Mouse (Mus musculus): Measurements from ENCODE around the gene 1110032F04Rik. TPM values are rescaled to one million over a fixed set of nuclear protein-coding genes. Genes with fewer than 3 reads are reported as not detected.
"Not testable (repeated sequence)": the region's sequence is repeated elsewhere in the genome, so short reads cannot be mapped to it uniquely, and the experiment has no call there.

1110032F04Rik gene
- polyA plus RNA-seq, 1 experiment from 2014 or later, result 4.4 TPM

DNA sequence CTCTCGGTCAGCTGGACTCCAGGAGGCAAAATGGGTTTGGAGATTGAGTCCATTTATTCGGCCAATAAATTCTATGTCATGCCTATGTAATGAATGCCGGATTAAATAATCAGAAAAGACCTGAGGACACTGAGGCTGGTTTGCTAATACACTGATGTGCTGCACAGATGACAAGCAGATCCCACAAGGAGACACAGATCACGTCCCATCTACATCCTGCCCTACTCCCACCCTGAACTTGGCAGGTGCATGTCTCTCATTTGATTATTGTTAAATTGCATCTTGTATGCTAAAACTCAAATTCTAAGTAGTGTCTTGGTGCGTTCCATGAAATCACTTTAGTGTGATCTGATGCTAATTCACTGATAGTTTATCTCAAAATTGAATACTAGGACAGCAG lies 17.5 kb downstream of the 1110032F04Rik start:
- no peak for DNase-seq
- WGBS, result 84% methylated on average over 5 of the region's 5 CpGs
- no peak for ATAC-seq (ENCODE audit: low FRiP score, low TSS enrichment)
- H3K4me1 ChIP-seq (ENCODE audit: control insufficient read depth, insufficient read depth, low read length), result no peaks in the 10 kb centered on the region
- H3K9me3 ChIP-seq (ENCODE audit: control insufficient read depth, low read length), result no peaks in the 10 kb centered on the region
- H3K4me3 ChIP-seq (replicated peaks; ENCODE audit: low read depth, low read length), result no peak overlapping the region
- H3K36me3 ChIP-seq (ENCODE audit: control insufficient read depth, insufficient read depth, low read length), result no peaks in the 10 kb centered on the region
- H3K9ac ChIP-seq (replicated peaks; ENCODE audit: low read length), result no peak overlapping the region
- H3K27me3 ChIP-seq (ENCODE audit: control insufficient read depth, insufficient read depth, low read length), result no peaks in the 10 kb centered on the region
- no peak overlapping the region for H3K4me2 ChIP-seq (ENCODE audit: low read length)
- H3K27ac ChIP-seq (replicated peaks; ENCODE audit: low read depth, low read length), result no peak overlapping the region

DNA sequence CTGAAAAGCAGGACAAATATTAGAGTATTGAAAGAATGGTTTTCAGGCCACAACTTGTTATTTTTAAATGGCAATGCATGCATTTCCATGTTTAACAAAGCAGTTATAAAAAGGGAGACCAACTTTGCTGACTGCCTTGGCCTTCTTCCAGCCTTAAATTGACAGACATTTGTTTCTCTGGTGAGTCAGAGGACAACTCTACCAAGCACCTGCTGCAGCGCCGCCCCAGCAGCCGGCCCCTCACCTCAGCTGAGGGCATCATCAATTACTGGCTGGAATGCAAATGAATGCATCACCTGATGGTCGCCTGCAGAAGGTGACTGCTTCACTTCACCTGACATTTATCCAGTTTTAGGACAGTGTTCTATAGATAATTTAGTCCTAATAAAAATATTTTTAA lies 26.0 kb downstream of the 1110032F04Rik start:
- Histone ChIP-seq H3K4me1 (ENCODE audit: control insufficient read depth, insufficient read depth, low read length) (no peaks in the 10 kb centered on the region), H3K9me3 (ENCODE audit: control insufficient read depth, low read length) (no peaks in the 10 kb centered on the region), H3K36me3 (ENCODE audit: control insufficient read depth, insufficient read depth, low read length) (no peaks in the 10 kb centered on the region), H3K4me3 (replicated peaks; ENCODE audit: low read depth, low read length) (no peak overlapping the region), H3K9ac (replicated peaks; ENCODE audit: low read length) (no peak overlapping the region), H3K4me2 (ENCODE audit: low read length) (no peak overlapping the region), H3K27me3 (ENCODE audit: control insufficient read depth, insufficient read depth, low read length) (no peaks in the 10 kb centered on the region), H3K27ac (replicated peaks; ENCODE audit: low read depth, low read length) (no peak overlapping the region)
- 77% methylated on average over 4 of the region's 4 CpGs for WGBS
- ATAC-seq (ENCODE audit: low FRiP score, low TSS enrichment) (no peak), DNase-seq (no peak)

DNA sequence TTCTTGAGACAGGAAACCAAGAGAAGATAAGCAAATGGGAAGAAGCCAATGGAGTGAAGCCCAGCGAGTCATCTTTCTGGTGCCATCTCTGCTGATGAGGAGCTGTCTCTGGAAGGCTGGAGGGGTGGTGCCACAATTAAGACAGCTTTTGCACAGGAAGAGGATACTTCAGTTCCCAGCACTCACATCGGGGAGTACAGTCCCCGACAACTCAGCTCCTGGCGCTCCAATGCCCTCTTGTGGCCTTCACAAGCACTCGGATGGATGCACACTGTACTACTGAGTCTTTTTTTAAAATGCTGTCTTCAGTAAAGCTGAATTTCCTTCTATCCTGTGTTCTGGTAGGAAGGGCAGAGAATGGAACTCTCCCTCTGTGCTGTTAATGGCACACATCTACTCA lies 27.8 kb downstream of the 1110032F04Rik start:
- WGBS, result 89% methylated on average over 5 of the region's 5 CpGs
- no peak overlapping the region for H3K27ac ChIP-seq (replicated peaks; ENCODE audit: low read depth, low read length)
- no peaks in the 10 kb centered on the region for H3K27me3 ChIP-seq (ENCODE audit: control insufficient read depth, insufficient read depth, low read length)
- no peak overlapping the region for H3K4me3 ChIP-seq (replicated peaks; ENCODE audit: low read depth, low read length)
- DNase-seq (no peak), ATAC-seq (ENCODE audit: low FRiP score, low TSS enrichment) (no peak)
- no peak overlapping the region for H3K4me2 ChIP-seq (ENCODE audit: low read length)
- no peak overlapping the region for H3K9ac ChIP-seq (replicated peaks; ENCODE audit: low read length)
- no peaks in the 10 kb centered on the region for H3K4me1 ChIP-seq (ENCODE audit: control insufficient read depth, insufficient read depth, low read length)
- H3K36me3 ChIP-seq (ENCODE audit: control insufficient read depth, insufficient read depth, low read length), result no peaks in the 10 kb centered on the region
- H3K9me3 ChIP-seq (ENCODE audit: control insufficient read depth, low read length), result no peaks in the 10 kb centered on the region

DNA sequence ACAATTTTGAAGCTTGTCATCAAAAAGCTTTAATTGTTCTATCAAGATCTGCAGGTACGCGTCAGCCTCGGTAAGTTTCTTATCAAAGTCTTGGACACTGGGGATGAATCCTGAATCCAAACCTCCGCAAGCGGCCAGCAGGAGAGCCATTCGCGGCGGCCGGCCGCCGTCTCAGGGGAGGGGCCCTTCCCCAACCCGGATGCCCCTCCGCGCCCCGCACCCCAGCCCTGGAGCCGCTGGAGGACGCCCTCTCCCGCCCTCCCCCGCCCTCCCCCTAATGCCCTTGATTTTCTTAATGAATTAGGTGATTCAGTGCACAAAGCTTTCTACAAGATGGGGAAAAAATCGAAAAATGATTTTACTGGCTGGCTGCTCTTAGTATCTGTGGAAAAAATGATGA lies 33.2 kb downstream of the 1110032F04Rik start:
- H3K9ac ChIP-seq (replicated peaks; ENCODE audit: low read length); H3K27ac ChIP-seq (replicated peaks; ENCODE audit: low read depth, low read length); H3K4me1 ChIP-seq (ENCODE audit: control insufficient read depth, insufficient read depth, low read length); DNase-seq; H3K4me2 ChIP-seq (ENCODE audit: low read length); H3K36me3 ChIP-seq (ENCODE audit: control insufficient read depth, insufficient read depth, low read length); H3K4me3 ChIP-seq (replicated peaks; ENCODE audit: low read depth, low read length); ATAC-seq (ENCODE audit: low FRiP score, low TSS enrichment); H3K27me3 ChIP-seq (ENCODE audit: control insufficient read depth, insufficient read depth, low read length); H3K9me3 ChIP-seq (ENCODE audit: control insufficient read depth, low read length): not testable (repeated sequence)
- WGBS, result 94% methylated on average over 20 of the region's 20 CpGs

DNA sequence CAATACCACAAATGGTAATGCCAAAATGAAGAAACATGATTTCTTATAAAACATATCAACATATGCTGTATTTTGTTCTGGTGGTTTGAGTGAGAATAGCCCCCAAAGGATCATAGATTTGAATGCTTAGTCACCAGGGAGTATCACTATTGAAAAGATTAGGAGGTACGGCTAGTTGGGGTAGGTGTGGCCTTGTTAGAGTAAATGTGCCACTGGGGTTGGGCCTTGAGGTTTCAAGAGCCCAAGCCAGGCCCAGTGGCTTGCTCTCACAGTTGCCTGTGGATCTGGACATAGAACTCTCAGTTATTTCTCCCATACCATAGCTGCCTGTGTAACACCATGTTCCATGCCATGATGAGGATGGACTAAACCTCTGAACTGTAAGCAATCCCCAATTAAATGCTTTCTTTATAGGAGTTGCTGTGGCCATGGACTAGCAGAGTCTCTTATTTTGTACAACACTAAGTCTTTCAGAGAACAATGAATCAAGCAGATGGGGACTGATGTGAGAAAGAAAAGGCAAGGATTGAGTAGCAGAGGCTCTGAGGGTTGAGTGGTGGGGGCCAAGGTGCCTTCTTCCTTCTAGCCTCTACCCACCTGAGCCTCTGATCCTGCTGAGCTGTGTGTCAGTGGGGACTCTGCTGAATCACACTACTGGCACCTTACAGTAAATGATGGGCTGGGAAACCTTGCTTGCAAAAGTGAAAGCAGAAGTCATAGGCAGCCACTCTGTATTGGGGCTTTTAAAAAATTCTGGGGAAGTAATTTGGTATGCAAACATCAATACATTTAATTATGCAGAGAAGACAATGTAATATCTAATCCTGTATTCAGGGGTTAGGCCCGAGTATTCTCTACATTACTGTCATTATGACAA lies 35.8 kb downstream of the 1110032F04Rik start:
- DNase-seq (no peak), ATAC-seq (ENCODE audit: low FRiP score, low TSS enrichment) (no peak)
- Histone ChIP-seq H3K9me3 (ENCODE audit: control insufficient read depth, low read length) (no peaks in the 10 kb centered on the region), H3K4me2 (ENCODE audit: low read length) (no peak overlapping the region), H3K4me3 (replicated peaks; ENCODE audit: low read depth, low read length) (no peak overlapping the region), H3K27ac (replicated peaks; ENCODE audit: low read depth, low read length) (no peak overlapping the region), H3K27me3 (ENCODE audit: control insufficient read depth, insufficient read depth, low read length) (no peaks in the 10 kb centered on the region), H3K4me1 (ENCODE audit: control insufficient read depth, insufficient read depth, low read length) (no peaks in the 10 kb centered on the region), H3K9ac (replicated peaks; ENCODE audit: low read length) (no peak overlapping the region), H3K36me3 (ENCODE audit: control insufficient read depth, insufficient read depth, low read length) (no peaks in the 10 kb centered on the region)
- 81% methylated on average over 2 of the region's 2 CpGs for WGBS

DNA sequence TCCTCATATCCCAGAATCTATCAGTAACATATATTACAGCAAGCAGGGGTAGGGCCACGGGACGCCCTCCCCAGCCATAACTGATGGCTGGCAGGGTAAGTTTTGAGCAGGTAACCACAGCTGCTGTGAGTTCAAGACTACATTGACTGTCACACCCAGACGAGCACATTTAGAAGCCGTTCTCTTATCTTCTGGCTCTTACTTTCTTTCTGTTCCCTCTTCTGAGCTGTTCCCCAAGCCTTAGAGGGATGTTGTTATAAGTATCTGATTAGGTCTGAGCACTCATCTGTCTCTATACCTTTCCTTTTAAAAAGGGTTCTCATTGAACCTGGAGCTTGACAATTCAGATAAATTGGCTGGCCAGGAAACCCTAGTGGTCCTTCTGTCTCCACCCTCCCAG lies 38.1 kb downstream of the 1110032F04Rik start:
- H3K27me3 ChIP-seq (ENCODE audit: control insufficient read depth, insufficient read depth, low read length), result no peaks in the 10 kb centered on the region
- no peaks in the 10 kb centered on the region for H3K4me1 ChIP-seq (ENCODE audit: control insufficient read depth, insufficient read depth, low read length)
- DNase-seq, result no peak
- H3K4me3 ChIP-seq (replicated peaks; ENCODE audit: low read depth, low read length), result no peak overlapping the region
- no peaks in the 10 kb centered on the region for H3K9me3 ChIP-seq (ENCODE audit: control insufficient read depth, low read length)
- H3K36me3 ChIP-seq (ENCODE audit: control insufficient read depth, insufficient read depth, low read length), result no peaks in the 10 kb centered on the region
- no peak overlapping the region for H3K4me2 ChIP-seq (ENCODE audit: low read length)
- no peak overlapping the region for H3K9ac ChIP-seq (replicated peaks; ENCODE audit: low read length)
- WGBS, result 97% methylated on average over 4 of the region's 4 CpGs
- no peak overlapping the region for H3K27ac ChIP-seq (replicated peaks; ENCODE audit: low read depth, low read length)
- no peak for ATAC-seq (ENCODE audit: low FRiP score, low TSS enrichment)

Other genes starting within 250 kb of the 1110032F04Rik start
- not detected in 2 replicates for gene Il12a, start 178.9 kb upstream of the 1110032F04Rik start, polyA plus RNA-seq (2014; fragmentation: Nextera tagmentation; extraction: Ambion mirVana)
- gene Ift80, start 135.0 kb downstream of the 1110032F04Rik start, polyA plus RNA-seq (2014; fragmentation: Nextera tagmentation; extraction: Ambion mirVana), result 5.6 and 11.2 TPM in 2 replicates
- 32.9 and 47.8 TPM in 2 replicates for gene Smc4, start 135.2 kb downstream of the 1110032F04Rik start, polyA plus RNA-seq (2014; fragmentation: Nextera tagmentation; extraction: Ambion mirVana)
- 39.8 and 57.5 TPM in 2 replicates for gene Trim59, start 175.2 kb downstream of the 1110032F04Rik start, polyA plus RNA-seq (2014; fragmentation: Nextera tagmentation; extraction: Ambion mirVana)

Data from midbrain, embryonic 14.5 days (tissue).